Mouse (Mus musculus) inflammation-experienced regulatory T-cells, adult 16 weeks (primary cell): ENCODE results near the gene Zfp169. TPM values are rescaled to one million over a fixed set of nuclear protein-coding genes. Genes with fewer than 3 reads are reported as not detected.

Experiments
- polyA plus RNA-seq: library from polyadenylated mRNA; unstranded; fragments of 100-300 nt; shearing (Covaris generic); gene quantifications from one replicate; pipeline ENCODE4 v1.2.1, GENCODE M21; 2017

The Zfp169 gene
- 44.2 TPM for polyA plus RNA-seq

DNA sequence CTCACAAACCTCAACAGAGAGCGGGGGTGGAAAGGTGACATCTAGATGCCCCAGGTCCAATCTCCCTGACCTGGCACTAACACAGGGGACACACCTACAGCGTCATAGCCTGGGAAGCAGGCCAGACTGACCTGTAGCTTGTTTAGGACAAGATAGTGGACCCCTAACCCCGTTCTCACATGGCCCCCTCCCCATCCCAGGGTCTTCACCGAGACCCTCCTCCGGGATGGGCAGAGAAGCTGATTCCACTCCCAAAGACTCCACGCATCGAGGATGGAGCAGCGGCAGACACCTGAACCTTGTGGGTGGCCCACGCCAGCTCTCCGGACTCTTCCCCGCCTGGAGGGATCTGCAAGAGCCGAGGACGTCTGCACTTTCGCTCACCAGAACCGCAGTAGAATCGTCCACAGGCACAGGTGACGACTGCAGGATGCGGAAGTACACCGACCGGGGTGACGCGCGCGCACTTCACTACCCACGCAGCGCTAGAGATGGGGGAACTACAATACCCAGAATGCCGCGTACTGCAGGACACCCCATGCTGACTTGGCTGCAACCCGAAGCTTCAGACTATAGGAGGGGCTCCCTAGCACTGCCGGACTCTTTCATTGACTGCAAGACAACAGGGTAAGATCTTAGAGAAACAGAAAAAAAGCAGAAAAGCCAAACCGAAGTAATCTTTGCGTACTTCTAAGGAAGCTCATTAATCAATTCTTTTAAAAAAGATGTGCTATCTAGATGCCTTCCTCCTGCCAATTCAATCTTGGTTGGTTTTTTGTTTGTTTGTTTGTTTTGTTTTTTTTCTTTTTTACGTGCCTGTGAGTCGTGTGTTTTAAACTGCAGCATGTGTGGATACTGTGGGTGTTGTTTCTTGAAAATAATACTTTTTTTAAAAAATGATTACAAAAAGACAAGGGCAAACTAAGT, at the start of gene Zfp169, which contains the start of gene A830005F24Rik:
TSS of gene Zfp169 (minus strand) at position 449 of the 927 bp plus-strand sequence.
TSS of gene A830005F24Rik (plus strand) at position 568 of the 927 bp plus-strand sequence.

Other genes starting within 250 kb of the Zfp169 start
- gene A830005F24Rik, start 119 bp upstream of the Zfp169 start, polyA plus RNA-seq = 3.6 TPM
- gene Ptpdc1, start 112.2 kb upstream of the Zfp169 start, polyA plus RNA-seq = 1.4 TPM
- gene Barx1, start 149.5 kb upstream of the Zfp169 start, polyA plus RNA-seq = not detected